Mouse (Mus musculus): ENCODE data around the gene Sgce. TPM values are rescaled to one million over a fixed set of nuclear protein-coding genes. Genes with fewer than 3 reads are reported as not detected.

Gene Sgce
- total RNA-seq, 1 experiment, result 19.1 TPM

DNA sequence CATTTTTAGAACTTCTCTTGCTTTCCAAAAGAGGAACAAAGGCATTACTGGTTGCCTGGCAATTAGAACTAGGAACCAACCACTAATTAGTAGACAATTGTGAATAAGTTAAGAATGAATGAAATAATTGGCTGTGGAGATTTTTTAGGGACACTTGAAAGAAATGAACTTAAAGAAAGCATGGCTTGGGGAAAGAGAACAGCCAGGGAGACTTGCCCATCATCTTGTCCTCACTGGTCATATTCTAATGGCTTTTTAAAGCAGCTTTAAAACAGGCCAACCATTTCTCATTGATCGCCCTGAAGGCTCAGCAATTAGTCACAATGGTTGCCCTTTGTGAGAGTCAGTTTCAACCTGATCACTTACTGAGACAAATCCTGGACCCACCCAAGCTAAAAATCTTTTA is 69.6 kb downstream of the Sgce start:
- peak; percentile 80 for DNase-seq (ENCODE audit: low read depth, low spot score)
- no peak overlapping the region for H3K9ac ChIP-seq (ENCODE audit: insufficient read depth, low read depth, low read length, poor library complexity, severe bottlenecking)
- H3K4me1 ChIP-seq (ENCODE audit: control insufficient read depth in 2 of 2, insufficient read depth in 2 of 2, low read length in 2 of 2, poor library complexity in 1 of 2), result peaks cover 2 to 4% of the 10 kb centered on the region in 2 experiments; a peak in 2 of 4 replicates
- no peak overlapping the region for H3K27ac ChIP-seq (ENCODE audit: insufficient read depth, low read depth, low read length, poor library complexity, severe bottlenecking)
- no peak overlapping the region for H3K4me3 ChIP-seq (ENCODE audit: insufficient read depth in 1 of 2, low read depth in 1 of 2, low read length in 2 of 2, poor library complexity in 1 of 2, severe bottlenecking in 1 of 2)
- H3K36me3 ChIP-seq (ENCODE audit: control insufficient read depth, insufficient read depth, low read length, poor library complexity, severe bottlenecking), result no peaks in the 10 kb centered on the region
- TF ChIP-seq ZNF384 (IDR thresholded peaks at IDR 0.05; ENCODE audit: low read depth, low read length) (no peak; the same call in 1 of the 2 replicates), MAFK (IDR thresholded peaks at IDR 0.05; ENCODE audit: insufficient read depth, low read depth, low read length) (no peak), CHD2 (IDR thresholded peaks at IDR 0.05; ENCODE audit: low read depth, low read length) (peak; percentile 79)
- no peaks in the 10 kb centered on the region for H3K9me3 ChIP-seq (ENCODE audit: control insufficient read depth, insufficient read depth, low read depth, low read length)
- in situ Hi-C loops (cut with MboI; ENCODE audit: low sequenced_read_pairs in 2 of 2, unreplicated experiment in 2 of 2), result no loop called here

DNA sequence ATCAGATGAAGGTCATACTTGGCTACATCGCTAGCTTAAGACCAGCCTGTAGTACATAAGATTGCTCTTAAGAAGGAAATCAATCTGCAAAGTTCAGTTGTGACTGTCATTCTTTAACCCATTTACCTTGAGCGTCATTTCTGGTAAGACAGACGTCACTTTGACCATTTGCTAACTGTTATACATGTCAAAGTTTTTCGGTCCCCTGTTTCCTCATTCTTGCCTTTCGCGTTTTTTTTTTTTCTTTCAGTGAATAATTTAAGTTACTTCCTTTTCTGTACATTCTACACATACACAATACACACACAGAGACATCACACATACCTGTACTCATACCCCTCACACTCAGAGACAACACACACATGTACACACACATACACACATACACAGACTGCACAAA is 81.9 kb downstream of the Sgce start:
- TF ChIP-seq HCFC1 (IDR thresholded peaks at IDR 0.05; ENCODE audit: borderline replicate concordance, insufficient read depth, low read length) (no peak), MAFK (IDR thresholded peaks at IDR 0.05; ENCODE audit: insufficient read depth, low read depth, low read length) (no peak), ZC3H11A (IDR thresholded peaks at IDR 0.05; ENCODE audit: borderline replicate concordance, low read depth, low read length) (no peak), CHD2 (IDR thresholded peaks at IDR 0.05; ENCODE audit: low read depth, low read length) (no peak), ZNF384 (IDR thresholded peaks at IDR 0.05; ENCODE audit: low read depth, low read length) (no peak)
- Histone ChIP-seq H3K9me3 (ENCODE audit: control insufficient read depth, insufficient read depth, low read depth, low read length) (no peaks in the 10 kb centered on the region), H3K9ac (ENCODE audit: insufficient read depth, low read depth, low read length, poor library complexity, severe bottlenecking) (no peak overlapping the region), H3K36me3 (ENCODE audit: control insufficient read depth, insufficient read depth, low read length, poor library complexity, severe bottlenecking) (no peaks in the 10 kb centered on the region), H3K4me1 (ENCODE audit: control insufficient read depth in 2 of 2, insufficient read depth in 2 of 2, low read length in 2 of 2, poor library complexity in 1 of 2) (no peaks in the 10 kb centered on the region), H3K27ac (ENCODE audit: insufficient read depth, low read depth, low read length, poor library complexity, severe bottlenecking) (no peak overlapping the region), H3K4me3 (ENCODE audit: insufficient read depth in 1 of 2, low read depth in 1 of 2, low read length in 2 of 2, poor library complexity in 1 of 2, severe bottlenecking in 1 of 2) (no peak overlapping the region)
- DNase-seq (ENCODE audit: low read depth, low spot score), result no peak
- in situ Hi-C loops (cut with MboI; ENCODE audit: low sequenced_read_pairs in 2 of 2, unreplicated experiment in 2 of 2), result loop anchor here (25.0 kb wide), 2 partner anchors 722 to 922 kb away; partner anchors contain the start of gene Asb4 (in 1 of the 2)

DNA sequence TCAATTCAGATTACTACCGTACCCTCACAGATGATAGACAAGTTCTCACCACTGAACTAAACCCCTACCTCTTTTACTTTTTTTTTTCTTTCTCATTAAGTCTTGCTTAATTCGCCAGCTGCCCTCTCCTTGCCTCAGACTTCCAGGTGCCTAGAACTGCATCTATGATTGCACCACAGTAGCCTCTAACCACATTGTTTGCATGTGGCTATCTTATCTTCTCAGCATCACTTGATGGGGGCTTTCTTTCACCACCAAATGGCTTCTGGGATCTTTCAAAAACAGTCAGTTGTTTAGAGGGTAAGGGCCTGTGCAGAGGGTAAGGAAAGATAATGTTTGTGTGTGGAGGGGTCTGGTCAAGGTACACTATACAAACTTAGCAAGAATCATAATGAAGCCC is 82.7 kb downstream of the Sgce start:
- TF ChIP-seq MAFK (IDR thresholded peaks at IDR 0.05; ENCODE audit: insufficient read depth, low read depth, low read length) (no peak), CHD2 (IDR thresholded peaks at IDR 0.05; ENCODE audit: low read depth, low read length) (no peak), HCFC1 (IDR thresholded peaks at IDR 0.05; ENCODE audit: borderline replicate concordance, insufficient read depth, low read length) (no peak), ZNF384 (IDR thresholded peaks at IDR 0.05; ENCODE audit: low read depth, low read length) (no peak), ZC3H11A (IDR thresholded peaks at IDR 0.05; ENCODE audit: borderline replicate concordance, low read depth, low read length) (no peak)
- no peaks in the 10 kb centered on the region for H3K9me3 ChIP-seq (ENCODE audit: control insufficient read depth, insufficient read depth, low read depth, low read length)
- no peaks in the 10 kb centered on the region for H3K36me3 ChIP-seq (ENCODE audit: control insufficient read depth, insufficient read depth, low read length, poor library complexity, severe bottlenecking)
- no peak for DNase-seq (ENCODE audit: low read depth, low spot score)
- H3K4me3 ChIP-seq (ENCODE audit: insufficient read depth in 1 of 2, low read depth in 1 of 2, low read length in 2 of 2, poor library complexity in 1 of 2, severe bottlenecking in 1 of 2), result no peak overlapping the region
- in situ Hi-C loops (cut with MboI; ENCODE audit: low sequenced_read_pairs in 2 of 2, unreplicated experiment in 2 of 2), result loop anchor here (25.0 kb wide), 2 partner anchors 723 to 923 kb away; partner anchors contain the start of gene Asb4 (in 1 of the 2)
- no peak overlapping the region for H3K9ac ChIP-seq (ENCODE audit: insufficient read depth, low read depth, low read length, poor library complexity, severe bottlenecking)
- no peak overlapping the region for H3K27ac ChIP-seq (ENCODE audit: insufficient read depth, low read depth, low read length, poor library complexity, severe bottlenecking)
- no peaks in the 10 kb centered on the region for H3K4me1 ChIP-seq (ENCODE audit: control insufficient read depth in 2 of 2, insufficient read depth in 2 of 2, low read length in 2 of 2, poor library complexity in 1 of 2)

- H3K27ac ChIP-seq (ENCODE audit: insufficient read depth, low read depth, low read length, poor library complexity, severe bottlenecking), result no peak overlapping the region
- TF ChIP-seq ZNF384 (IDR thresholded peaks at IDR 0.05; ENCODE audit: low read depth, low read length), result no peak
- TF ChIP-seq MAFK (IDR thresholded peaks at IDR 0.05; ENCODE audit: insufficient read depth, low read depth, low read length), result no peak
- no peak for TF ChIP-seq ZC3H11A (IDR thresholded peaks at IDR 0.05; ENCODE audit: borderline replicate concordance, low read depth, low read length)
- no peak for TF ChIP-seq CHD2 (IDR thresholded peaks at IDR 0.05; ENCODE audit: low read depth, low read length)
- TF ChIP-seq HCFC1 (IDR thresholded peaks at IDR 0.05; ENCODE audit: borderline replicate concordance, insufficient read depth, low read length), result no peak
- no peaks in the 10 kb centered on the region for H3K9me3 ChIP-seq (ENCODE audit: control insufficient read depth, insufficient read depth, low read depth, low read length)
- DNase-seq (ENCODE audit: low read depth, low spot score), result no peak
- in situ Hi-C loops (cut with MboI; ENCODE audit: low sequenced_read_pairs in 2 of 2, unreplicated experiment in 2 of 2), result loop anchor here (25.0 kb wide), 2 partner anchors 724 to 924 kb away; partner anchors contain the start of gene Asb4 (in 1 of the 2)
- no peaks in the 10 kb centered on the region; a peak in 1 of 4 replicates for H3K4me1 ChIP-seq (ENCODE audit: control insufficient read depth in 2 of 2, insufficient read depth in 2 of 2, low read length in 2 of 2, poor library complexity in 1 of 2)
- H3K4me3 ChIP-seq (ENCODE audit: insufficient read depth in 1 of 2, low read depth in 1 of 2, low read length in 2 of 2, poor library complexity in 1 of 2, severe bottlenecking in 1 of 2), result no peak overlapping the region
- H3K9ac ChIP-seq (ENCODE audit: insufficient read depth, low read depth, low read length, poor library complexity, severe bottlenecking), result no peak overlapping the region
- H3K36me3 ChIP-seq (ENCODE audit: control insufficient read depth, insufficient read depth, low read length, poor library complexity, severe bottlenecking), result no peaks in the 10 kb centered on the region
Measured at GRCm38 (mm10) chr6:4663516-4663915, 83.5 kb downstream of the Sgce start.
